Mouse (Mus musculus): ENCODE results near the gene Acp4. TPM values are rescaled to one million over a fixed set of nuclear protein-coding genes. Genes with fewer than 3 reads are reported as not detected.
"Not testable (repeated sequence)": the region's sequence is repeated elsewhere in the genome, so short reads cannot be mapped to it uniquely, and the experiment has no call there.

Gene Acp4
- total RNA-seq, 2 experiments from 2014 or later = not detected

DNA sequence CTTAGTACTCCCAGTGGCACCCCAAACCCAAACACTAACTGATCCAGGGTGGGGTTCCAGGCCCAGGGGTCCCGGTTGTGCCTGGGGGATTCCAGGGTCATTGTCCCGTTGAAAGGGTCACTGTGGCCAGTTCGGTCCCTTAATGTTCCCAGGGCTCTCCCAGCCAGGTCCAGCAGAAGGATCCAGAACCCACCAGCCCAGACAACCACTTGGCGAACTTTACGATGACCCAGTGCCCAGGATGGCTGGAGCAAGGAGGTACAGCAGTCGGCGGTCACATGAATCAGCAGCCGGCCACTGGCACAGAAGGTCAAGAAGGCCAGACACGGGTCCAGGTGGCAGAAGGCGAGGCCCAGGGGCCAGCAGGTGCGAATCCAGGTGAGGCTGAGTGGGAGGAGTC is 10.9 kb upstream of the Acp4 start:
- ATAC-seq (ENCODE audit: poor library complexity, severe bottlenecking) = no peak

DNA sequence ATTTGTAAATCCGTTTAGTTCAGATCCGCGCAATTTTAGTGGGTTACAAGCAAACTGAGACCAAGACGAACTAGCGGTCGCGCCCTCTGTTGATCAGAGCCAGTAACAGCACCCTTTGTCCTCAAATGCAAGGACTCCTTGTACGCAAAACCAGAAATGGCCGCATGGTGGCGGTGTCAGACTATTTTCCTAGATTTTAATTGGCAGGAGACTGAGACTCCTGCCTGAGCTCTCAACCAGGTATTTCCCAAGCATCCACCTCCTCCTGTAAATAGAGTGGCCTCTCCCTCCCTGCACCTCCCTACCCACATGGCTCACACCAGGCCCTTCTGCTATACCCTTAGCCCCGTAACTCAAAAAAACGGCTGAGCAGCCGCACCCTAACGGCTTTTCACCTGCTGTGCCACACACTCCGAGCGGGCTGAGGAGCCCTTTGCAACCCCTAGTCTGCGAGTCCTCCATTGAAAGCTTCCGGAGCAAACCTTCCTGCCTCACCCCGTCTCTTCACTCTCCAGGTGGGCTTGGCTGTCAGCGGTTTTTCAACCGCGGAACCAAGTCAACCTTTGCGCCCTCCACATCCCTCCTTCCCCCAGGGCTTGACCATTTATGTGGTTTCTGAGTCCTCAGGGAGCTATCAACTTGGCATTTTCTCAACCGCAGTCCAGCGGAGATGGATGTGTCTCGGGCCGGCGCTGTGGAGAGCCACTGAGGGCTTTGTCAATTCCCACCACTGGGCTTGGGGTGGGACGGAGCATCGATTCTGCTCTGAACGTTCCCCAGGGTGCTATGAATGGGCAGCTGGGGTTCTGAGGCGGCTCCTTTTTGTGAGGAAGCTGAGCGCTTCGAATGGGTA is 5.8 kb upstream of the Acp4 start:
- ATAC-seq (ENCODE audit: poor library complexity, severe bottlenecking) = peak; percentile 99

DNA sequence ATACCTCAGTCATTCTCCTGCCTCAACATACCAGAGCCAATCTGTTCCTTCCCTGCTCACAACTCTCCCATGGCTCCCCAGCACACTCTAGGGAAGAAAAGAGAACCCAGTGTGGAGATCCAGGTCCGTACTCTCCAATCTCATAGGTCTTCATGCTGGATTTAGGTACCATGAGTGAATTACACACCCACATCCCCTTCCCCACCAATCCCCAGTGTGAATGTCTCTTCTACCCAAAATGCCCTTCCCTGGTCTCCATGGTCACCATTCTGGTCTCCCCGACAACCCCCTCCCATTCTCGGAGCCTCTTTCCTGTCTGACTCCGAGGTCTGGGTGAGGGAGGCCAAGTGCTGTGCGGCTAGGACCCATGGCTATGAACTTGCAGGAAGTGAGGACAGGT is 4.0 kb upstream of the Acp4 start, which contains the start of gene Gm15517:
Gene Gm15517, plus strand, starts transcription at position 301 of the 400 bp plus-strand sequence.
- ATAC-seq (ENCODE audit: poor library complexity, severe bottlenecking) = no peak

DNA sequence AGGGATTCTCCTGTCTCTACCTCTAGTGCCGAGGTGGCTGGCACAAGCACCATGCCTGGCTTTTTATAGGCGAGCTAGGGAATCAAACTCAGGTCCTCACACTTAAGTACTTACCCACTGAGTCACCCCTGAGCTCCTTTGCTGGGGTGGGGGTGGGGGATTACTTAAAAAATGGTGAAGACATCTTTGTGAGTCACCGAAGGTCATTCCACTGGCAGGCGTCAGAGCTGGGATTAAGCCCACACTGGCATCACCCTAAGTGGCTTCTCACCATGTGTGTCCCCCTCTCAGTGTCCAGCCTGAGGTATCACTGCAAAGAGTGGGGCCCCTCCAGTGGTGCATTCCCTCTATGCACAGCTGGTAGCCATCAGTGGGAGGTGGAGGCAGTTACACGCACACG is 3.2 kb upstream of the Acp4 start:
- no peak for ATAC-seq (ENCODE audit: poor library complexity, severe bottlenecking)

DNA sequence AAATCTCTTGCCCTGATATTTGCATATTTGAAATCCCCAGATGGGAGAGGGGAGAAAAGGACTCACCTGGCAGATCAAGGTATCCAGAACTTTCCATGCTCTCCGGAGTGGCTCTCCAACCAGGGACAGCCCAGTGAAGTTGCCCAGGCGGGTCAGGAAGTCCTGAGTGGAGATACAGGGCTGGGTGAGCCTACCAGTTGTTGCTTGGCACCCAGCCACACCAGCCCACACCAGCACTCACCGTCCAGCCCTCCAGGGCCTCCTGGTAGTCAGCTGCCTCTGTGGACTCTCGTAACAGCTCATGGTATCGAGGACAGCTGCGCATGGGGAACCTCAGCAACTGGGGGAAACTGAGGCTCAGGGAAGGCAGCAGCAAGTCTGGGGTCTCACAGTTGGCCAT is 2.2 kb downstream of the Acp4 start:
- no peak for ATAC-seq (ENCODE audit: poor library complexity, severe bottlenecking)

DNA sequence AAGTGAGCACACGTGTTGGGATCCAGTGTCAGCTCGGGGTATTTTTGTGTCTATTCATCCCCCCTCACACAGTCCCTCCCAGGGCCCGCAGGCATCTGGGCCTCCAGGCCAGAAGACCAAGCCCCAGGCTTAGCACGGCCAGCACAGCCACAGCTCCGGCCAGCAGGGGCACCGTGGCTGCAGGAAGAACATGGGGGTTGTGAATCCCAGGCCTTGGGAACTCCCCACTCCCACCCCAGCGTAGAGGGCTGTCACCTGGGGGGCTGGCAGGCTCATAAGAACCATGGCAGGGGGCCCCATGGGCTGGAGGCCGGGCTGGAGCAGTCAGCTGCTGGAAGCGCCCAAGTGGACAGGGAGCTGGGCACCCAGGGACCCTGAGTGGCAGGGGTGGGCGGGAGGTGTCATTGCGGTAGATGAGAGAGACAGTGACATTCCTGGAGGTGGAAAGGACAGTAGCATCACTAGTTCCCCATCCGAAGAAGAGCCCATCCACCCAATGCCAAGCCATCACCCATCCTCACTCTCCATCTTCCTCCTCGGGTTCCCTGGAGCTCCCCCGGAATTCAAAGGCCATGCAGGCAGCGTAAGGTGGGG is 4.1 kb downstream of the Acp4 start:
- ATAC-seq (ENCODE audit: poor library complexity, severe bottlenecking) = no peak

DNA sequence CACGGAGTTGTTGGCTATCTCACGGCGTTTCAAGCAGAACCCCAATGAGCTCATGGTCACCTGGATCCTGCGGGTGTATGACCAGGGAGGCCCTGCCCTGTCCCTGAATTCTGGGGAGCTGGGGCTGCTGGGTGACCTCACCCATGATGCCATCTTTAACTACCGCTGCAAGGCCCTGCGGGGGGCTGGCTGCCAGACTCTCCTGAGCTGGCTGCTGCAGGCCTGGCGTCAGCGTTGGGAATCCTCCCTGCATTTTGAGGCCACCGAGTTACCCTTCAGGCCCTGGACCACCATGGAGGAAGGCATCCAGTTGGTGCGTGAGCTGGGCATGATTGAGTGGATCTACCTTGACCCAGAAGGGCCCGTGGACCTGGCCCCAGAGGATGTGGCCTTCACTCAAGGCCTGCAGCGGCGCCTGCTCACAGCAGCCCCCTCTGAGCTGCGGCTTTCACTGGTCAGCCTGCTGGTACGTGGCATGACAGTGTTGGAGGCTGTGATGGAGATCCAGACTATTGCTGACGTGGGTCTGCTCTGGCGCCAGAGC is 6.4 kb downstream of the Acp4 start:
- ATAC-seq (ENCODE audit: poor library complexity, severe bottlenecking) = not testable (repeated sequence)

DNA sequence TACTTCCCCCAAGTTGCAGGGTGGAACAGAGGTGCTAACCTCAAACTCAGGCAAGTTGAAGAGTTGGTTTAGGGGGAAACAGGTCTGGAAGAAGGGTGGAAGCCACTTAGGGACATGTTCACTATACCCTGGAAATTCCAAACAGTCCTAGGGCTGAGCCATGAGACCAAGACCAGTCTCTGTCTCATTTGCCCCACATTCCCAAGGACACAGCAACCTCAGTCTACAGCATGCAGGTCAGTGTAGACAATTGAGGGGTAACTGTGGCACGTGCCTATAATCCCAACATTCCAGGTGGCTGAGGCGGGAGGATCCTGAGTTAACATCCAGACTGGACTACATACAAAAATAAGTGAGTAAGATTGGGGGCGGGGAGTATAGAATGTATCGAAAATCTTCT is 7.9 kb downstream of the Acp4 start:
- no peak for ATAC-seq (ENCODE audit: poor library complexity, severe bottlenecking)

DNA sequence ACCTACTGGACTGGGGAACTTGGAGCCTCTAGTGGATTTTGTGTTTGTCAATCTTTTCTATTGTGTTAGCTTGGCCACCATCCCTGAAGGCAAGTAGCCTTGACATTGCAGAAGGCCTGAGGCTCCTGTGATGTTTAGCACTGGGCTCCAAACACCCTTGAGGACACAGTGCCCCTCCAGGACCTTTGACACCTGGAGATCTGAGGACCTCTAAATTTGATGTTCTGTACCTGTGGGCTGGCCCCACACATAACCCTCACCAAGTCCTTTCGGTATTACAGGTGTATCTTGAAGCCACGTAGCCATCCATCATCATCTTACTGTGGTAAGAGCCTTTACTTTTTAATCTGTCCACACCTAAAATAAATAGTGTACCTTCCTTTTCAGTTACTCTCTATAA is 9.2 kb downstream of the Acp4 start:
- no peak for ATAC-seq (ENCODE audit: poor library complexity, severe bottlenecking)

DNA sequence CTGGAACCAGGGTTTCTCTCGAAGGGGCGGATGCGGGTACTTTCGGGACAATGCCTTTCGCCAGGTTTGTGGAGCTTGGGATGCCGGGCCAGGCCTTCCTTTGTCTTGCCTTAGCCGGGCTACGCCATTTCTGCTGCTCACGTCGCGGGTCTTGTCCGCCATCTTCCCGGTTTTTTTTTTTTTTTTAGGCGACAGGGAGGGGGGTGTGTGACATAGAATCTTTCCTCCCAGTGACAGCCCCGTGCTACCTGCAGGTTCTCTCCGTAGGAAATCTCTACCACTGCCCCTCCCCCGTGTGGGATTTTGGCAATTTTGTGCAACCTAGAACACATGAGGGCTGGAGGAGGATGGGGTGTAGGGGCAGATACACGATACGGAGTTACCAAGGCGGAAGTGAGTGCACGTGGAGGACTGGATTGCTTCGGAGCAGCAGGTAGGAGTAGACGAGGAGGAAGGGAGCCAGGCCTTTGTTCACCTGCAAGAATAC is 10.2 kb downstream of the Acp4 start:
- peak; percentile 22 for ATAC-seq (ENCODE audit: poor library complexity, severe bottlenecking)

DNA sequence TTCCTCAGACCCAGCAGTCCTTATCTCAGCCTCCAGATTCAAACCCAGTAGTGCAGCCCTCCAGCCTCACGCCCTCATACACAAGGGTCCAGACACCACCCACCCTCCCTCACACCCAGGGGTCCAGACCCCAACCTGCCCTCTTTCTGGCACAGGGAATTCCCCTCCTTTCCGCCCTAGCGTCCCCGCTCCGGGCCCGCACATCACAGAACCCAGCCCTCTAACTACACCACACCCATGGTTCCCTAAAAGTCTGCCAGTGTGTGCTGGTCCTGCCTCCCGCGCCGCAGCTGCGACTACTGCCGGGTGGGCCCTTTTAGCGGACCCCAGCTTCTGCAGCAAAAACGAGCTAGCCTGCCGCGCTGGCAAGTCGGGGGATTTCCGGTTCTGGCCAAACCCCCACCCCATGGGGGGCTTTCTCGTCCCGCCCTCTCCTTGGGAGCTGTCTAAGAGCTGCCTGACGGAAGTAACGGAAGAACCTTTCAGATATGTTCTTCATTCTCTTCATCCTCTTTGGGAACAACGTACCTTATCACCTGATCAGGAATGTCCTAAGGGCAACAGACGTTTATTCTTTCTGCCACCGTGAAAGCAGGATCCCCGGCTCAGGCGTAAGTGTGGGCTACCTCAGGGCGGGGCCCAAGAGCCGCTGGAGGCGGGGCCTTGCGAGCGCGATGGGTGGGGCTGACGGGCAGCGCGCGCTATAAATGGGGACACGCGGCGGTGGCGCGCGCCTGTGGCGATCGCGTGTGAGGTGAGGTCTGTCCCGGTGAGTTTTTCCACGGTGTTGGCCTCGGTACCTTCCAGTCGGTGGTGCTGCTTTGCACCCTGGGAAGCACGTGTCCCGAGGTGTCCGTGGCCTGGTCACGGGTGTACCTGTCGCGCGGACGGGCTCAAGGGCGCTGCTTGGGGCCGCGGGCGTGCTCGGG is 10.9 kb downstream of the Acp4 start, which contains the start of the genes 1700028J19Rik and 2410002F23Rik:
Gene 1700028J19Rik, minus strand, starts transcription at position 641 of the 929 bp plus-strand sequence.
Gene 2410002F23Rik, plus strand, starts transcription at position 668 of the 929 bp plus-strand sequence.
- ATAC-seq (ENCODE audit: poor library complexity, severe bottlenecking) = peak; percentile 95

DNA sequence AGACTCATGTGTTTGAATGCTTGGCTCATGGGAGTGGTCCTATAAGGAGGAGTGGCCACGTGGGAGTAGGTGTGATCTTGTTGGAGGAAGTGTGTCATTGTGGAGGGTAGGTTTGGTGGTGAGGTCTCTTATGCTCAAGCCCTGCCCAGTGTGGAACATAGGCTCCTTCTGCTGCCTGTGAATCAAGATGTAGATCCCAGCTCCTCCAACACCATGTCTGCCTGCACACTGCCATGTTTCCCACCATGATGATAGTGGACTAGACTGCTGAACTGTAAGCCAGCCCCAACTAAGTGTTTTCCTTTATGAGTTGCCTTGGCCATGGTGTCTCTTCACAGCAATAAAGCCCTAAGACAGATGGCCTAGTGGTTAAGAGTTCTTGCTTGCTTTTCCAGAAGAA is 13.1 kb downstream of the Acp4 start:
- ATAC-seq (ENCODE audit: poor library complexity, severe bottlenecking) = no peak

DNA sequence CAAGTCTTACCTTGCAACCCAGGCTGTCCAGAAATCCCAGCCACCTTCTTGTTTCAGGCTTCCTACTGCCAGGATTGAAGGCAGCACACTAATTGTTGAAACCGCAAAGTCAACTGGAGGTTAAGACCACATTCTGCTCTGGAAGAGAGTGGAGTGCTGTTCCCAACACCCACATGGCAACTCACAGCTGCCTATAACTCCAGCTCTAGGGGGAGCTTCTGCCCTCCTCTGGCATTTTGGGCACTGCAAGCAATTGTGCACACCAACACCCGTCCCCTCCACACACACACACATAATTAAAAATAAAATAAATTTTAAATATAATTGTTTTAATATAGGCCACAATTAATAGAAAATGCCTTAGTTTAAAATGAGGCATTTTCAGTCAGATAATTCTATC is 16.0 kb downstream of the Acp4 start:
- no peak for ATAC-seq (ENCODE audit: poor library complexity, severe bottlenecking)

DNA sequence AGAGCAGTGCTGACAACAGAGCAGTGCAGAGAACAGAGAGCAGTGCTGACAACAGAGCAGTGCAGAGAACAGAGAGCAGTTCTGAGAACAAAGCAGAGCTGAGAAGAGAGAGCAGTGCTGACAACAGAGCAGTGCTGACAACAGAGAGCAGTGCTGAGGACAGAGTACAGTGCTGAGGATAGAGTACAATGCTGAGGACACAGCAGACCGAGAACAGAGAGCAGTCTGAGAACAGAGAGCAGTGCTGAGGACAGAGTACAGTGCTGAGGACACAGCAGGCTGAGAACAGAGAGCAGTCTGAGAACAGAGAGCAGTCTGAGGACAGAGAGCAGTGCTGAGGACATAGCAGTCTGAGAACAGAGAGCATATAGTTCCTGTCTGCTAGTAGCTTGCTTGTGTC is 16.5 kb downstream of the Acp4 start:
- ATAC-seq (ENCODE audit: poor library complexity, severe bottlenecking) = no peak

DNA sequence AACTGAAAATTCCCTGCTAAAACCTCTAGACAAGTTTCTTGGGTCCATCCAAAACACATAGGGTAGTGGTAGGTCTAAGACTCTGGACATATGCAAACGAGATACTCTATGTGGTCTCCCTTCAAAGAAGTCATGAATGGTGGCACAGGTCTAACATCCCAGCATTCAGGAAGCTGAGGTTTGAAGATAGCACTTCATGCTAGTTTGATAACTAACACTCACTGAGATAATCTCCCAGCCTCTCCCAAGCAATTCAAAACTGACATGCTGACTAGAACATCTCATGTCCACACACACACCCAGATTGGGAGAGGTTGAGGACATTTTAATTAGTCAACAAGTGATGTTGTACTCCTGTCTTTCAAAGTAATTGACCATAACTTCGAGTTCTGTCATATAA is 17.3 kb downstream of the Acp4 start:
- ATAC-seq (ENCODE audit: poor library complexity, severe bottlenecking) = no peak

DNA sequence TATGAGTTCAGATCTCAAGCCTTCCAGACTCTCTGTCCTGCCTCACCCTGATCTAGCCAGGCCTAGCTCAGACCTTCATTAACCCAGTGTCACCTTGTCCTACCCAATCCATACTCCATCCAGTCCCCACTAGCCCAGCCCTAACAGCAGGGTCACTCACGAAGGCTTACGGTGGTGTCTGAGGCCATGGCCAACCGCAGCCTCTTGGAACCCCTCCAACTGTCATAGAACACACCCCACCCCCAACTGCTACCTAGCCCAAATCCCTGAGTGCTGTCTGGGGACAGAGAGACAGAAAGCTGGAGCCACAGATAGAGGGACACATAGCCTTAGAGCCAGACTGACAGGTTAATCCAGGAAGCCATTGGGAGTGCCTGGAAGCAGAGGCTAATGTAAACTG is 21.3 kb downstream of the Acp4 start, which contains the start of gene Gm36864:
Gene Gm36864, plus strand, starts transcription at position 269 of the 400 bp plus-strand sequence.
- no peak for ATAC-seq (ENCODE audit: poor library complexity, severe bottlenecking)

DNA sequence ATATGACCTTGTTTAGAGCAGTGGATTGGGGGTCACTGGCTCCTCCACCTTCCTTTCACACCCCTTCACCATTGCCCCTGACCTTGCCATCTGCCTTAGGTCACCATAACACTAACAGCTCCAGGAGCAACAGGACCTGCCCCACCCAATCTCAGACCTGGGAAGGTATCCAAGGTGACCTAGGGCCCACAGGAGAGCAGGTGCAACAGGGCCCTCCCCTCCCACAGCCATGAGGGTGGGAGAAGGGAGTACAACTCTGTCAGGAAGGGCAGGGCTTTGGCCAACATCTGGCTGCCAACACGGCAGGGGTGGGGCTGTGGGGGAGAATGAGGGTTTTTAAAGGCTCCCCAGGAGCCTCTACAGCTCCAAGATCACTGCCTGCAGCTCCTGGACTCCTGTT is 32.1 kb downstream of the Acp4 start, which contains the start of gene Klk1:
Gene Klk1, plus strand, starts transcription at position 285 of the 400 bp plus-strand sequence.
- ATAC-seq (ENCODE audit: poor library complexity, severe bottlenecking) = no peak

DNA sequence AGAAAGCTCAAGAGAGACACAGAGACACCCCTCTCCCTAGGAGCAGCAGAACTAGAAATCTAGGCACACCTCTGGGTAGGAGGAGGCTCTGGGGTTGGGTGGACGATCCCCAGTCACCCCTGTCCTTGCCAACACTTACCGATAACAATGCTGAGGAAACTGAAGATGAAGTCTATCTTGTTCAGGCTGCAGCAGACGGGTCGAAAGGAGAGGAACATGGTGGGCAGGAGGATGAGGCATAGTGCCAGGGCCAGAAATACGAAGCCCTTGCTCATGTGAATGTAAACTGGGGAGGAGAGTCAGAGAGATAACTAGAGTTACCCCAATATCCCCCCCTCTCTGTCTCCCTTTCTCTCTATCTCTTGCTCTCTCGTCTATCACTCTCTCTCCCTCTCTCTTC is 34.8 kb downstream of the Acp4 start:
- not testable (repeated sequence) for ATAC-seq (ENCODE audit: poor library complexity, severe bottlenecking)

DNA sequence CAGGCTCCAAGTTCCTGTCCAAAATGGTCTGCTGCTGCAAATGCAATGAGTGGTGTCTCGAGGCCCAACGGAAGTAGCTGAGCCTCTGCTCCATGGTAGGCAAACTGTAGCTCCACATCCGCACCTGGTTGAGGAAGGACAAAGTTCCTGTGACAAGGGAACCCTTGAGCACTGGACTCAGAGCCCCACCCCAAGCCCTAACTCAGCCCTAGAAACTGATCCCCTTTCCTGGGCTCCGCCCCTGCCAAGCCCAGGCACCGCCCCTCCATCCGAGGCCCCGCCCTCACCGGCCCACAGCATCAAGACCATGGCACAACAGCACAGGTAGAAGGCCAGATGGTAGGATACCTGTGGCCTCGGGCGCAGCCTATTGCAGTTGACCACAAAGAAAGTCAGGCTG is 35.6 kb downstream of the Acp4 start:
- ATAC-seq (ENCODE audit: poor library complexity, severe bottlenecking) = not testable (repeated sequence)

DNA sequence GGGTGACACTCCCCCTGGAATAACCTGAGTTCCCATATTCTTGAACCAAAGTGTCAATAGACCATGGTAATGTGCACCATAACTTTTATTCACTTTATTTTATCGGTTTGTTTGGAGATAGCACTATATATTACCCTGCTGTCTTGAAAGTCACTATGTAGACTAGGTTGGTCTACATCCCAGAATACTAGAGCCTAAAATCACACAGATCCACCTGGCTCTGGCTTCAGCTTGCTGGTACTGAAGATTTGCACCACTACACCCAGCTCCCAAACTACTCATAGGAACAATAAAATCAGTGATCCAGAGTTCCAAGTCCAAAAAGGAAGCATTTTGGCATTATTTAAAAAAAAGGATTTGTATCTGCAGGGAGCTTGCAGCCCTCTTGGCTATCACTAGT is 41.5 kb downstream of the Acp4 start, which contains the start of gene Klk1b5:
Gene Klk1b5, plus strand, starts transcription at position 301 of the 400 bp plus-strand sequence.
- ATAC-seq (ENCODE audit: poor library complexity, severe bottlenecking) = no peak

All from megakaryocyte, adult 5-6 weeks (primary cell).